Mouse (Mus musculus) MEL-GATA-1-ER (cell line): ENCODE results near the gene Zbtb22.

Experiments
- DNase-seq: peaks from one replicate; pipeline ENCODE4 v3.0.0-alpha.2; 2012; ENCODE audit warnings: low read depth; ENCODE audit errors: extremely low read depth

Zbtb22 gene

DNA sequence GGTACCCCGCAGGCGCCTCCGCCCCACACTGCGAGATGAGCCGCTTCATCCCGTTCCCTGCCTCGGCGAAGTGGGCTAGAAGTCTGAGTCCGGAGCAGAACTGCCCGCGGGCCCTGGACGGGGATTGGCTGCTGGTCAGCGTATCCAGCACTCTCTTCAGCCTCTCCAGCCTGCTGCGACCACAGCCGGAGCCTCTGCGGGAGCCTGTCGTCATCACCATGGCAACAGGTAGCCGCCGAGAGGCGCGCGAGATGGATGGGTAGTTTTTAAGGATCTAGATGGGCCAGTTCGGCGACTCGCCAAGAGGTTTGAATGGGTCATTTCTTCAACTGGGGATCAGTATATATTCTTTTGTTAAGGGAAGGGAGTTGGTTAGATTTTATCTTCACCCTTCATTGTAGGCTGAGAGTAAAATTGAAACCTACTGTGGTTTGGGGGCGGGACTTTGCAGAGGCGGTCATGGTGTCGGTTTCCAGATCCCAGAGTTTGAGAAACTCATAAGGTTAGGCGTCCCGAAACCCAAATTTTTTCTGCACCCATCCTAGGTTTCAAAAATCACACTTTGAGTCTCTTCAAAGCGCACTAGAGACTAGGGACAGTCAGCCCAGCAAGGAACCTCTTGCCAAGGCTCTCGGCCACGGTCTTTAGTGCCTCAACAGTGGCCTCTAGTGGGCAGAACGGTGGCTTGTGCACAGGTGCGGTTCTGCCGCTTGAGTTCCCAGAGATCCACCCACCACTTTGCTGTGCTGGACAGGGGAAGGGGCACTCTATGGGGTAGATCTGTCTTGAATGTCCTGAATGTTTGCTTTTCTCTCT, 4.8 kb downstream of the Zbtb22 start:
- DNase-seq: no peak

DNA sequence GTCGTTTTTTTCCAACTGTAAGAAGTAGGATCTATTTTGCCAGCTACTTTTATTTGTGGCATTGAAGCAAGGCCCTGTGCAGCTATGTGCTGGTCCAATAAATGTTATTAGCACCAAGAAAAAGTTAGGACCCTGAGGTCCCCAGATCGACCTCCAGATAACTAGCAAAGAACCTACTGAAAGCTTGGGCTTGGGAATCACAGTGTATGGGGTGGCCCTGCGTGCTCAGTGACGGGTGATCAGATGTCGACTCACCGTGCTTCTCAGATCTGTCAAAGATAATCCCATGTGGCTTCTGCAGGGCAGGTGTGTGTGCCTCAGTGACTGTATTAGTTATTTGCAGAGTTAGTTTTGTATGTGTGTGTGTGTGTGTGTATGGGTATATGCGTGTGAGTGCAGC, 5.7 kb downstream of the Zbtb22 start:
- no peak for DNase-seq

DNA sequence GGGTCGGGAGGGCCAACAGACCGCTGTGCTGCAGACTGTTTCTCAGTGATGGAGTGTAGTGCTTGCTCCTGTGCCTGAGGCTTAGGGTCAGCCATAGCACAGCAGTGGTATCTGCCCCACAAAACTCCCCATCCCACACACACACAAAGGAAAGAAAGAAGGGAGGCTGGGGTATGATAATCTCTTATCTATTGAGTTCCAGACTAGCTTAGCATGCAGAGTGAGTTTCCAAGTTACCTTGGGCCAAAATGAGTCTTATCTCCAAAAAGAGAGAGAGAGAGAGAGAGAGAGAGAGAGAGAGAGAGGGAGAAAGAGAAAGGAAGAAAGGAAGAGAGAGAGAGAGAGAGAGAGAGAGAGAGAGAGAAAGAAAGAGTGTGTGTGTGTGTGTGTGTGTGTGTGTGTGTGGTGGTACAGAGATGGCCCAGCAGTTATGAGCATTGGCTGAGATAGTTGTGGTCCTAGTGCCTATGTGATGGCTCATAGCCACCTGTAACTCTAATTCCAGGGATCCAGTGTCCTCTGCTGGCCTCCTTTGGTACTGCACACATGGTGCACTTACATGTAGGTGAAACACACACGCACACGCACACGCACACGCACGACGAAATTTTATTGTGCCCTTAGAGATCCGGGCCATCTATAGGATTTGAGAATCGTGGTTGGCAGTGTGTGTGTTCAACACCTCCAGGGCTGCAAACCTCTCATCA, 9.0 kb downstream of the Zbtb22 start:
- DNase-seq: peak; percentile 61

GRCm38 (mm10) chr17:33925406-33926116, 9.9 kb downstream of the Zbtb22 start:
- no peak for DNase-seq

DNA sequence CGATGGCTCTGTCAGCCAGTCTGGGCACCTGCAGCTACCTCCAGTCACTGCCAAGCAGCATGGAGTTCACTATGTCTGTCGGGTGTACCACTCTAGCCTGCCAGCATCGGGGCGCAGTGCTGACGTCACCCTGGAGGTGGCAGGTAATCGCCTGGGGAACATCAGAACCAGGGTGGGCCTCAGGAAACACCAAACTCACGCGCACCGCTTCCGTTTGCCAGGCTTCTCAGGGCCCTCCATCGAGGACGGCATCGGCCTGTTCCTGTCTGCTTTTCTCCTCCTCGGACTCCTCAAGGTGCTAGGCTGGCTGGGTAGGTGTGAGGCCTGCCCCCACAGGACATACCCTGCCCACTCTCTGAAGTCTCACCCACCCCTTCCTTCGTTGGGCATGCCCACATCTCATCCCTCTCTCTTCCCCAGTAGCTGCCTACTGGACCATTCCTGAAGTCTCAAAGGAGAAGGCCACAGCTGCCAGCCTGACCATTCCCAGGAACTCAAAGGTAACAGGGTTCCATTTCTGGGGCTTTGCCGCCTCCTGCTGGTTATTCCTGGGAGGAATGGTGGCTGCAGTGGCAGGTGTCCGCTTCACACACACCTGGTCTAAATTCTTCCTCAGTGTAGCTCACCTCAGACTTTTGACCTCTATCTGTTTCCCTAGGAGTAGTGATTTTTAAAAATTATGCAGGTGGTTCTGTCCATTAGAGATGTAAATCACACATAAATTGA, 10.7 kb downstream of the Zbtb22 start:
- no peak for DNase-seq

DNA sequence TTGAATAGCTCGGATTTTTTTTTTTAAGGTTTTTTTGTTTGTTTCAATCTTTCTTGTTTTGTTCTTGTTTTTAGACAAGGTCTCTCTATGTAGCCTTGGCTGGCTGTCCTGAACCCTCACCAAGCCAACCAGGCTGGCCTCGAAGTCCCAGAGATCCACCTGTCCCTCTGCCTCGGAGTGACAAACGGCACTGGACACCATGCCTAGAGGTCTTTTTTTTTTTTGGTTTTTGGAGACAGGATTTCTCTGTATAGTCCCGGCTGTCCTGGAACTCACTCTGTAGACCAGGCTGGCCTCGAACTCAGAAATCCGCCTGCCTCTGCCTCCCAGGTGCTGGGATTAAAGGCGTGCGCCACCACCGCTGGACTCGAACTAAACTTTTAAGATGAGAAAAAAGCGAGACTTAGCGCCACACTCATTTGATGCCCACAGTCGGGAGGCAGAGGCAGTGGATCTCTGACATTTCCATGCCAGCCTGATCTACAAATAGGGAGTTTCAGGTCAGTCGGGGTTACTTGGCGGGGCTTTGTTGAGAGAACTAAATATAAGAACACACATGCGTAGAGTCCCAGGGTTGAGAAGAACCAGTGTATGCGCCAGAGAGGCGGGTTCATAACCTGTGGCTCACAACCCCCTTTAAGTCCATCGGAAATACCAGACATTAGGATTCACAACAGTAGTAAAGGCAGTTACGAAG, 12.7 kb downstream of the Zbtb22 start:
- DNase-seq: no peak

DNA sequence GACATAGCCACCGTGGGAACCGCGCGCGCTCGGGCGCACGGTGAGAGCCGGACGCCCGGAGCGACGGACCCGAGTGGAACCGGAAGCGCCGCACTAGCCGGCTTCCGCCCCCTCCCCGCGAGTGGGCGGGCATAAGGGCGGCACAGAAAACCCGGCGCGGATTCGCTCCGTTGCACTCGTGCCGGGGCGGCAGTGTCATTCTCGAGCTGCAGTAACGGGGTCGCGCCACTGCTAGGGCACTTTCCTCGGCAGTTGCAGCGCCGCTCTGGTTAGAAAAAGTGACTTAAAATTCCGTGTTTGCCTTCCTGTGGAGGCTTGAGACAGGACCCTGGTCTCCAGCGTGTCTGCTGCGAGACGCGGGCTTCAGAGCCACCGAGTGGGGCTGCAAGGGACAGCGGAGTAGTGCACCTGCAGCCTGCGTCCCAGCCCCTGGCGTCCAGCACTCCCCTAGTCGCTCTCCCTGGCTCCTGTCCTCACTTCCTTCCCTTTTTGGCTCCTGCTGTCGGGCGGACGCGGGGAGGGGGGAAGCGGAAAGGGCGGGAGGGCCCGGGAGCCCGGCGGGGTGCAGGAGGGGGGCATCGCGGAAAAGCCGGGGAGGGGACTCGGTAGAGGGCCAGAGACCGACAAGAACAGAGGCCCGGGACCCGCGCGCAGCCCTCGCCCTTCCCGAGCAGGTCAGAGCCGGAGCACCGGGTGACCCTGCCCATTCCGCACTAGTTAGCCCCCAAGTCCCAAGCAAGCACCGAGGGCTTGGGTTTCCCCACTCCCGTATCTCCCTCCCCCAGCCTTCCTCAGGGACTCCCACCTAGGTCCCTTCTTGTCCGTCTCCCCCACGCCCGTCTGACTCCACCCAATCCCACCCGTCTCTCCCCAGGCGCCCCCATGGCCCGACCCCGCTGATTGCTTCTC, 13.9 kb downstream of the Zbtb22 start, which contains the start of gene Rgl2:
Gene Rgl2, plus strand, starts transcription at position 173 of the 909 bp plus-strand sequence.
- peak; percentile 70 for DNase-seq

- DNase-seq: no peak
These were observed 14.8 kb downstream of the Zbtb22 start for GRCm38 (mm10) chr17:33930280-33931158.

GRCm38 (mm10) chr17:33931159-33931866, 15.6 kb downstream of the Zbtb22 start:
- DNase-seq: no peak

DNA sequence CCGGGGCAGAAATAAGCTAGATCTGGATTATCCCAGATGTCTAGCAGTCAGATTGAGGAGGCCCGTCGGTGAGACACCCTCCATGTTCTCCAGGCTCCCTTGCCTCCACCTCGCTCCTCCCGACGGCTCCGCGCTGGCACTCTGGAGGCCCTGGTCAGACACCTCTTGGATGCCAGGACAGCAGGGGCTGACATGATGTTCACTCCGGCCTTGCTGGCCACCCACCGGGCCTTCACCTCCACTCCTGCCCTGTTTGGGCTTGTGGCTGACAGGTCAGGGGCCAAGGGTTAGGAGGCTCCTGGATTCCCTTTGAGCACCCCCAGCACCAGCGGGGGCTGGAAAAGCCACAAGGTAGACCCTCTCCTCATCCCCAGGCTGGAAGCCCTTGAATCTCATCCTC, 16.2 kb downstream of the Zbtb22 start:
- no peak for DNase-seq

GRCm38 (mm10) chr17:33932448-33932847, 16.7 kb downstream of the Zbtb22 start:
- no peak for DNase-seq

GRCm38 (mm10) chr17:33932970-33933369, 17.3 kb downstream of the Zbtb22 start:
- DNase-seq: no peak

DNA sequence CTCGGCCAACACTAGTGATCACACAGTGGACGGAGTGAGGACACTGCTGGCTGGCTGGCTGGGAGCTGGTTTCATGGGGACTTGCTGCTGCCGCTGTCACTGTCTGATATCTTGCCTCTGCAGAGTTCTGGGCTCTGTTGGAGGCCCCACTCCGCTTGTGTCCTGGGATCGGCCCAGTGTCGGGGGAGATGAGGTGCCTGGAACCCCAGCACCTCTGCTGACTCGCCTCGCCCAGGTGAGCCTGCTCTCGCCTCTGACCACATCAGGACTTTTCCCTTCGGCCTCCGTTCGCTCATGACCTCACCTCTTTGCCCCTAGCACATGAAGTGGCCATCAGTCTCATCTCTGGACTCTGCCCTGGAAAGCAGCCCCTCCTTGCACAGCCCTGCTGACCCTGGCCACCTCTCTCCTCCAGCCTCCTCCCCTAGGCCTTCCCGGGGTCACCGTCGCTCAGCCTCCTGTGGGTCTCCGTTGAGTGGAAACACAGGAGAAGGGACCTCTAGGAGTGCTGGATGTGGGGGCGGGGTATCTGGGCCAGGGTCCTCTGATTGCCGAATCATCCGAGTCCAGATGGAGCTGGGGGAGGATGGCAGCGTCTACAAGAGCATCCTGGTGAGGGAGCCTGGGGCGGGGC, 19.8 kb downstream of the Zbtb22 start:
- DNase-seq: no peak

GRCm38 (mm10) chr17:33936993-33937392, 21.3 kb downstream of the Zbtb22 start:
- DNase-seq: no peak

GRCm38 (mm10) chr17:33938783-33939182, 23.1 kb downstream of the Zbtb22 start:
- DNase-seq: no peak

GRCm38 (mm10) chr17:33940206-33940805, 24.6 kb downstream of the Zbtb22 start, which contains the start of the genes Pfdn6 and Wdr46:
Pfdn6 (minus strand) TSS chr17:33940343.
Wdr46 (plus strand) TSS chr17:33940660.
- peak; percentile 93 for DNase-seq

- no peak for DNase-seq
These were observed 25.3 kb downstream of the Zbtb22 start for GRCm38 (mm10) chr17:33940981-33941380.
